Mouse (Mus musculus) megakaryocyte, embryonic 14.5 days (primary cell): ENCODE data around the gene Adra2b. TPM values are rescaled to one million over a fixed set of nuclear protein-coding genes. Genes with fewer than 3 reads are reported as not detected.

Source experiments
- H3K27me3 ChIP-seq: replicated peaks from 2 replicates; pipeline ENCODE3; 2012; ENCODE audit warnings: inconsistent platforms
- H3K36me3 ChIP-seq: replicated peaks from 2 replicates; pipeline ENCODE3; 2012; ENCODE audit warnings: low read length, inconsistent platforms, mixed read lengths
- H3K4me1 ChIP-seq: 2 replicates; pipeline ENCODE4 v1.6.1; 2012; ENCODE audit warnings: inconsistent platforms
- H3K4me3 ChIP-seq: replicated peaks from 2 replicates; pipeline ENCODE3; 2012; ENCODE audit warnings: moderate library complexity, mild to moderate bottlenecking, inconsistent platforms
- H3K9me3 ChIP-seq: 2 replicates; pipeline ENCODE4 v1.6.1; 2012; ENCODE audit warnings: inconsistent platforms
- FLI1 ChIP-seq: IDR thresholded peaks from 2 replicates; pipeline ENCODE4 v1.6.1; 2012; ENCODE audit warnings: low read length, inconsistent platforms, mixed read lengths
- GATA1 ChIP-seq: IDR thresholded peaks from 3 replicates; pipeline ENCODE4 v1.6.1; 2012; ENCODE audit warnings: mixed read lengths, low read length, inconsistent platforms, borderline replicate concordance
- polyA plus RNA-seq: library from polyadenylated mRNA; stranded (reverse); fragments of >175 nt; gene quantifications from 2 replicates; pipeline ENCODE4 v1.2.3, GENCODE M21; 2012; ENCODE audit warnings: low replicate concordance; ENCODE audit not compliant: insufficient read depth

The Adra2b gene
- not detected in 2 replicates for polyA plus RNA-seq

GRCm38 (mm10) chr2:127362459-127363281, at the start of gene Adra2b:
TSS of gene Adra2b (plus strand) at chr2:127363208.
- Histone ChIP-seq H3K4me3 (peak within 1 kb of the TSS; percentile 88), H3K9me3 (no peaks in the 10 kb centered on the region), H3K27me3 (peaks cover 96% of the 10 kb centered on the region), H3K36me3 (no peaks in the 10 kb centered on the region), H3K4me1 (peaks cover 32% of the 10 kb centered on the region)
- TF ChIP-seq FLI1 (no peak), GATA1 (no peak)

GRCm38 (mm10) chr2:127313878-127314277, 49.1 kb upstream of the Adra2b start:
- Histone ChIP-seq H3K4me3 (no peak overlapping the region), H3K27me3 (peaks cover 3% of the 10 kb centered on the region), H3K36me3 (peaks cover 2% of the 10 kb centered on the region), H3K4me1 (peaks cover 46% of the 10 kb centered on the region), H3K9me3 (peaks cover 3% of the 10 kb centered on the region; the same call in 1 of the 2 replicates)
- no peak for TF ChIP-seq GATA1
- TF ChIP-seq FLI1 = no peak

GRCm38 (mm10) chr2:127314467-127315154, 48.4 kb upstream of the Adra2b start:
- H3K27me3 ChIP-seq = peaks cover 5% of the 10 kb centered on the region
- peaks cover 53% of the 10 kb centered on the region for H3K4me1 ChIP-seq
- peaks cover 3% of the 10 kb centered on the region; the same call in 1 of the 2 replicates for H3K9me3 ChIP-seq

GRCm38 (mm10) chr2:127315155-127315470, 47.9 kb upstream of the Adra2b start:
- H3K4me1 ChIP-seq = peaks cover 55% of the 10 kb centered on the region
- peaks cover 2% of the 10 kb centered on the region for H3K36me3 ChIP-seq
- H3K9me3 ChIP-seq = peaks cover 3% of the 10 kb centered on the region; the same call in 1 of the 2 replicates
- no peak for TF ChIP-seq GATA1
- TF ChIP-seq FLI1 = no peak
- no peak overlapping the region for H3K4me3 ChIP-seq
- peaks cover 9% of the 10 kb centered on the region for H3K27me3 ChIP-seq

More at GRCm38 (mm10) chr2:127314467-127315154, 48.4 kb upstream of the Adra2b start:
- Histone ChIP-seq H3K4me3 (peak overlapping the region; percentile 19), H3K36me3 (peaks cover 2% of the 10 kb centered on the region)
- TF ChIP-seq GATA1 (no peak), FLI1 (no peak)

- Histone ChIP-seq H3K4me1 (peaks cover 51% of the 10 kb centered on the region), H3K4me3 (no peak overlapping the region), H3K9me3 (peaks cover 3% of the 10 kb centered on the region; the same call in 1 of the 2 replicates), H3K36me3 (peaks cover 2% of the 10 kb centered on the region), H3K27me3 (peaks cover 15% of the 10 kb centered on the region)
- TF ChIP-seq FLI1 (no peak), GATA1 (no peak)
These were observed 46.6 kb upstream of the Adra2b start for GRCm38 (mm10) chr2:127316431-127316830.

- H3K4me1 ChIP-seq = peaks cover 60% of the 10 kb centered on the region
- H3K4me3 ChIP-seq = no peak overlapping the region
- H3K9me3 ChIP-seq = no peaks in the 10 kb centered on the region
- no peaks in the 10 kb centered on the region for H3K36me3 ChIP-seq
- TF ChIP-seq FLI1 (no peak), GATA1 (no peak)
- peaks cover 20% of the 10 kb centered on the region for H3K27me3 ChIP-seq
These were observed 44.9 kb upstream of the Adra2b start for GRCm38 (mm10) chr2:127318136-127318535.

GRCm38 (mm10) chr2:127319071-127319470, 43.9 kb upstream of the Adra2b start:
- Histone ChIP-seq H3K4me3 (no peak overlapping the region), H3K27me3 (peaks cover 21% of the 10 kb centered on the region), H3K36me3 (no peaks in the 10 kb centered on the region), H3K9me3 (no peaks in the 10 kb centered on the region), H3K4me1 (peaks cover 62% of the 10 kb centered on the region)
- TF ChIP-seq GATA1 = no peak
- no peak for TF ChIP-seq FLI1

- H3K27me3 ChIP-seq = peaks cover 38% of the 10 kb centered on the region
- no peaks in the 10 kb centered on the region for H3K9me3 ChIP-seq
- H3K4me1 ChIP-seq = peaks cover 65% of the 10 kb centered on the region
- H3K4me3 ChIP-seq = no peak overlapping the region
- no peaks in the 10 kb centered on the region for H3K36me3 ChIP-seq
- TF ChIP-seq GATA1 = no peak
- no peak for TF ChIP-seq FLI1
These were observed 40.2 kb upstream of the Adra2b start for GRCm38 (mm10) chr2:127322671-127323285.

GRCm38 (mm10) chr2:127323667-127324066, 39.3 kb upstream of the Adra2b start:
- H3K9me3 ChIP-seq = no peaks in the 10 kb centered on the region
- peaks cover 65% of the 10 kb centered on the region for H3K4me1 ChIP-seq
- TF ChIP-seq GATA1 (no peak), FLI1 (no peak)

More at GRCm38 (mm10) chr2:127323667-127324066, 39.3 kb upstream of the Adra2b start:
- Histone ChIP-seq H3K27me3 (peaks cover 37% of the 10 kb centered on the region), H3K4me3 (no peak overlapping the region), H3K36me3 (no peaks in the 10 kb centered on the region)
